Mouse (Mus musculus): ENCODE data around the gene Atp1a1. TPM values are rescaled to one million over a fixed set of nuclear protein-coding genes. Genes with fewer than 3 reads are reported as not detected.
A peak's percentile ranks its signal among the peaks of the same experiment; 100 is the strongest.

The Atp1a1 gene
- polyA plus RNA-seq, 1 experiment: 138 TPM

GRCm38 (mm10) chr3:101570747-101571514 lies 33.6 kb downstream of the Atp1a1 start:
- Histone ChIP-seq H3K27ac (ENCODE audit: insufficient read depth, low read depth, low read length) (peak overlapping the region; percentile 39), H3K4me3 (ENCODE audit: insufficient read depth, low read depth, low read length) (no peak overlapping the region), H3K4me1 (ENCODE audit: control insufficient read depth, insufficient read depth, low read length) (peaks cover 24% of the 10 kb centered on the region)
- TF ChIP-seq POLR2A (IDR thresholded peaks at IDR 0.05; ENCODE audit: insufficient read depth, low read depth, low read length) (no peak), CTCF (IDR thresholded peaks at IDR 0.05; ENCODE audit: insufficient read depth, low read depth, low read length) (no peak)
- WGBS: 70% methylated on average over 6 of the region's 6 CpGs

GRCm38 (mm10) chr3:101570246-101570645 lies 34.2 kb downstream of the Atp1a1 start:
- TF ChIP-seq CTCF (IDR thresholded peaks at IDR 0.05; ENCODE audit: insufficient read depth, low read depth, low read length): no peak
- TF ChIP-seq POLR2A (IDR thresholded peaks at IDR 0.05; ENCODE audit: insufficient read depth, low read depth, low read length): no peak
- 73% methylated on average over 3 of the region's 3 CpGs for WGBS
- H3K4me1 ChIP-seq (ENCODE audit: control insufficient read depth, insufficient read depth, low read length): peaks cover 24% of the 10 kb centered on the region
- no peak overlapping the region for H3K27ac ChIP-seq (ENCODE audit: insufficient read depth, low read depth, low read length)
- no peak overlapping the region for H3K4me3 ChIP-seq (ENCODE audit: insufficient read depth, low read depth, low read length)

GRCm38 (mm10) chr3:101568627-101569026 lies 35.9 kb downstream of the Atp1a1 start:
- 81% methylated on average over 4 of the region's 4 CpGs for WGBS
- H3K4me3 ChIP-seq (ENCODE audit: insufficient read depth, low read depth, low read length): no peak overlapping the region
- peaks cover 24% of the 10 kb centered on the region for H3K4me1 ChIP-seq (ENCODE audit: control insufficient read depth, insufficient read depth, low read length)
- H3K27ac ChIP-seq (ENCODE audit: insufficient read depth, low read depth, low read length): no peak overlapping the region
- TF ChIP-seq CTCF (IDR thresholded peaks at IDR 0.05; ENCODE audit: insufficient read depth, low read depth, low read length) (no peak), POLR2A (IDR thresholded peaks at IDR 0.05; ENCODE audit: insufficient read depth, low read depth, low read length) (no peak)

GRCm38 (mm10) chr3:101564011-101564410 lies 40.5 kb downstream of the Atp1a1 start:
- no peak for TF ChIP-seq CTCF (IDR thresholded peaks at IDR 0.05; ENCODE audit: insufficient read depth, low read depth, low read length)
- no peak for TF ChIP-seq POLR2A (IDR thresholded peaks at IDR 0.05; ENCODE audit: insufficient read depth, low read depth, low read length)
- no peak overlapping the region for H3K27ac ChIP-seq (ENCODE audit: insufficient read depth, low read depth, low read length)
- 96% methylated on average over 2 of the region's 2 CpGs for WGBS

GRCm38 (mm10) chr3:101562510-101563209 lies 41.8 kb downstream of the Atp1a1 start:
- Histone ChIP-seq H3K4me1 (ENCODE audit: control insufficient read depth, insufficient read depth, low read length) (no peaks in the 10 kb centered on the region; the same call in 1 of the 2 replicates), H3K4me3 (ENCODE audit: insufficient read depth, low read depth, low read length) (no peak overlapping the region), H3K27ac (ENCODE audit: insufficient read depth, low read depth, low read length) (no peak overlapping the region)
- 76% methylated on average over 10 of the region's 10 CpGs for WGBS
- TF ChIP-seq POLR2A (IDR thresholded peaks at IDR 0.05; ENCODE audit: insufficient read depth, low read depth, low read length) (no peak), CTCF (IDR thresholded peaks at IDR 0.05; ENCODE audit: insufficient read depth, low read depth, low read length) (no peak)

More at GRCm38 (mm10) chr3:101564011-101564410, 40.5 kb downstream of the Atp1a1 start:
- H3K4me1 ChIP-seq (ENCODE audit: control insufficient read depth, insufficient read depth, low read length): no peaks in the 10 kb centered on the region; the same call in 1 of the 2 replicates
- H3K4me3 ChIP-seq (ENCODE audit: insufficient read depth, low read depth, low read length): no peak overlapping the region

GRCm38 (mm10) chr3:101561948-101562347 lies 42.5 kb downstream of the Atp1a1 start:
- 95% methylated on average over 5 of the region's 5 CpGs for WGBS

GRCm38 (mm10) chr3:101560841-101561522 lies 43.5 kb downstream of the Atp1a1 start:
- H3K4me1 ChIP-seq (ENCODE audit: control insufficient read depth, insufficient read depth, low read length): no peaks in the 10 kb centered on the region; the same call in 1 of the 2 replicates
- no peak overlapping the region for H3K4me3 ChIP-seq (ENCODE audit: insufficient read depth, low read depth, low read length)
- WGBS: 56% methylated on average over 9 of the region's 9 CpGs
- no peak for TF ChIP-seq POLR2A (IDR thresholded peaks at IDR 0.05; ENCODE audit: insufficient read depth, low read depth, low read length)
- TF ChIP-seq CTCF (IDR thresholded peaks at IDR 0.05; ENCODE audit: insufficient read depth, low read depth, low read length): no peak
- H3K27ac ChIP-seq (ENCODE audit: insufficient read depth, low read depth, low read length): no peak overlapping the region

More at GRCm38 (mm10) chr3:101561948-101562347, 42.5 kb downstream of the Atp1a1 start:
- no peaks in the 10 kb centered on the region; the same call in 1 of the 2 replicates for H3K4me1 ChIP-seq (ENCODE audit: control insufficient read depth, insufficient read depth, low read length)
- no peak for TF ChIP-seq POLR2A (IDR thresholded peaks at IDR 0.05; ENCODE audit: insufficient read depth, low read depth, low read length)
- TF ChIP-seq CTCF (IDR thresholded peaks at IDR 0.05; ENCODE audit: insufficient read depth, low read depth, low read length): no peak
- H3K27ac ChIP-seq (ENCODE audit: insufficient read depth, low read depth, low read length): no peak overlapping the region
- H3K4me3 ChIP-seq (ENCODE audit: insufficient read depth, low read depth, low read length): no peak overlapping the region

- 83% methylated on average over 2 of the region's 2 CpGs for WGBS
- TF ChIP-seq CTCF (IDR thresholded peaks at IDR 0.05; ENCODE audit: insufficient read depth, low read depth, low read length): no peak
- no peak for TF ChIP-seq POLR2A (IDR thresholded peaks at IDR 0.05; ENCODE audit: insufficient read depth, low read depth, low read length)
- H3K4me3 ChIP-seq (ENCODE audit: insufficient read depth, low read depth, low read length): no peak overlapping the region
- H3K4me1 ChIP-seq (ENCODE audit: control insufficient read depth, insufficient read depth, low read length): peaks cover 3% of the 10 kb centered on the region
- H3K27ac ChIP-seq (ENCODE audit: insufficient read depth, low read depth, low read length): no peak overlapping the region
These were observed 47.8 kb downstream of the Atp1a1 start for GRCm38 (mm10) chr3:101556712-101557111.
